Mouse (Mus musculus): ENCODE data around the gene P2rx2. TPM values are rescaled to one million over a fixed set of nuclear protein-coding genes. Genes with fewer than 3 reads are reported as not detected.

The P2rx2 gene
- polyA plus RNA-seq, 1 experiment from 2014 or later = 1.8 TPM

GRCm38 (mm10) chr5:110379086-110379485 lies 36.1 kb upstream of the P2rx2 start:
- Histone ChIP-seq H3K36me3 (ENCODE audit: control insufficient read depth, insufficient read depth, low read length) (peaks cover 15% of the 10 kb centered on the region), H3K9ac (replicated peaks; ENCODE audit: low read depth, low read length) (no peak overlapping the region), H3K4me2 (replicated peaks; ENCODE audit: low read depth, low read length) (no peak overlapping the region), H3K27me3 (ENCODE audit: control insufficient read depth, insufficient read depth, low read length) (no peaks in the 10 kb centered on the region), H3K4me1 (ENCODE audit: control insufficient read depth, insufficient read depth, low read length) (no peaks in the 10 kb centered on the region), H3K27ac (ENCODE audit: low read length) (no peak overlapping the region), H3K9me3 (ENCODE audit: control insufficient read depth, low read depth, low read length) (no peaks in the 10 kb centered on the region), H3K4me3 (ENCODE audit: low read depth, low read length) (no peak overlapping the region)
- no peak for ATAC-seq (ENCODE audit: insufficient number of reproducible peaks, insufficient read depth, low FRiP score, low read depth)
- WGBS = 90% methylated on average over 14 of the region's 15 CpGs

GRCm38 (mm10) chr5:110378181-110378583 lies 35.2 kb upstream of the P2rx2 start:
- 41% methylated on average over 20 of the region's 20 CpGs for WGBS
- no peak overlapping the region for H3K9ac ChIP-seq (replicated peaks; ENCODE audit: low read depth, low read length)
- no peak overlapping the region for H3K4me2 ChIP-seq (replicated peaks; ENCODE audit: low read depth, low read length)
- H3K4me1 ChIP-seq (ENCODE audit: control insufficient read depth, insufficient read depth, low read length) = no peaks in the 10 kb centered on the region
- H3K9me3 ChIP-seq (ENCODE audit: control insufficient read depth, low read depth, low read length) = no peaks in the 10 kb centered on the region
- H3K27me3 ChIP-seq (ENCODE audit: control insufficient read depth, insufficient read depth, low read length) = no peaks in the 10 kb centered on the region
- peaks cover 18% of the 10 kb centered on the region for H3K36me3 ChIP-seq (ENCODE audit: control insufficient read depth, insufficient read depth, low read length)
- no peak overlapping the region for H3K4me3 ChIP-seq (ENCODE audit: low read depth, low read length)
- ATAC-seq (ENCODE audit: insufficient number of reproducible peaks, insufficient read depth, low FRiP score, low read depth) = no peak
- no peak overlapping the region for H3K27ac ChIP-seq (ENCODE audit: low read length)

- ATAC-seq (ENCODE audit: insufficient number of reproducible peaks, insufficient read depth, low FRiP score, low read depth) = no peak
These were observed 33.9 kb upstream of the P2rx2 start for GRCm38 (mm10) chr5:110376802-110377433.

DNA sequence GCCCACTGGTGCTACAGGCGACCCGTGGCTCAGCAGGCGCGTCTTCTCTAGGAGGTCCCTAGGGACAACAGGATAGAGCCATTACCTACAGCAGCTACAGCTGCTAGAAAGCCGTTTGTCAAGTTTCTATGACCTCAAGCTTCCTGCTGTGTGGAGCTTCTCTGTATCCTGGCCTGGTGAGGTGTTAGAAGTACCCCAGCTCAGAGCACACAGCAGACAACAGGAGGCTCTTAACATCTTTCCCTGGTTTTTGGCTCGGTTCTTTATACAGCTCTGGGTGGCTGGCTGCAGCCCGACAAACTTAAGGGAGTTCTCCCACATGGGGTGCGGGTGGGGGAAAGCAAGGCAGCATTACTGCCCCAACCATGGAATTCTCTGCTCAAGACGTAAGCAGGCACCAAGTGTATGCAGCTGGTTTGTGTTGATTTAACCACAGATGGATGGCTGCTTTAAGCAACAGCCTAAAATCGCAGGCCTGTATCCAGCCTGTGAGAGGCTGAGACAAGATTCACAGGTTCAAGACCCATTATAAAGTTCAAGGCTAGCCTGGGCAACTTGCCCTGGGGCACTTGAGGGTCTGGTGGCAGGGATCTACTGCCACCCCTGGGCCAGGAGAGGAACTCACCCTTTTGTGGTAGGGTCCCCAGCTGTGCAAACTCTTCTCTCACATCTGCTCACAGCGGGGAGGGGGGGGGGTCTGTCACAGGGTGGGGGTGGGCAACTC lies 21.0 kb upstream of the P2rx2 start:
- peak; percentile 14; the same call in 1 of the 2 replicates for ATAC-seq (ENCODE audit: insufficient number of reproducible peaks, insufficient read depth, low FRiP score, low read depth)
- Histone ChIP-seq H3K27ac (ENCODE audit: low read length) (peak overlapping the region; percentile 48; the same call in 1 of the 2 replicates), H3K4me2 (replicated peaks; ENCODE audit: low read depth, low read length) (peak overlapping the region; percentile 88), H3K9ac (replicated peaks; ENCODE audit: low read depth, low read length) (peak overlapping the region; percentile 50; the same call in 1 of the 2 replicates), H3K4me3 (ENCODE audit: low read depth, low read length) (peak overlapping the region; percentile 46), H3K4me1 (ENCODE audit: control insufficient read depth, insufficient read depth, low read length) (peaks cover 4% of the 10 kb centered on the region; the same call in 1 of the 2 replicates), H3K27me3 (ENCODE audit: control insufficient read depth, insufficient read depth, low read length) (no peaks in the 10 kb centered on the region), H3K9me3 (ENCODE audit: control insufficient read depth, low read depth, low read length) (no peaks in the 10 kb centered on the region), H3K36me3 (ENCODE audit: control insufficient read depth, insufficient read depth, low read length) (no peaks in the 10 kb centered on the region; the same call in none of the 2 replicates)
- WGBS = 43% methylated on average over 11 of the region's 11 CpGs

More at GRCm38 (mm10) chr5:110376802-110377433, 33.9 kb upstream of the P2rx2 start:
- Histone ChIP-seq H3K4me1 (ENCODE audit: control insufficient read depth, insufficient read depth, low read length) (no peaks in the 10 kb centered on the region), H3K9me3 (ENCODE audit: control insufficient read depth, low read depth, low read length) (no peaks in the 10 kb centered on the region), H3K4me2 (replicated peaks; ENCODE audit: low read depth, low read length) (no peak overlapping the region), H3K4me3 (ENCODE audit: low read depth, low read length) (no peak overlapping the region), H3K9ac (replicated peaks; ENCODE audit: low read depth, low read length) (no peak overlapping the region), H3K27me3 (ENCODE audit: control insufficient read depth, insufficient read depth, low read length) (no peaks in the 10 kb centered on the region), H3K36me3 (ENCODE audit: control insufficient read depth, insufficient read depth, low read length) (peaks cover 18% of the 10 kb centered on the region), H3K27ac (ENCODE audit: low read length) (no peak overlapping the region)
- WGBS = 54% methylated on average over 8 of the region's 8 CpGs

DNA sequence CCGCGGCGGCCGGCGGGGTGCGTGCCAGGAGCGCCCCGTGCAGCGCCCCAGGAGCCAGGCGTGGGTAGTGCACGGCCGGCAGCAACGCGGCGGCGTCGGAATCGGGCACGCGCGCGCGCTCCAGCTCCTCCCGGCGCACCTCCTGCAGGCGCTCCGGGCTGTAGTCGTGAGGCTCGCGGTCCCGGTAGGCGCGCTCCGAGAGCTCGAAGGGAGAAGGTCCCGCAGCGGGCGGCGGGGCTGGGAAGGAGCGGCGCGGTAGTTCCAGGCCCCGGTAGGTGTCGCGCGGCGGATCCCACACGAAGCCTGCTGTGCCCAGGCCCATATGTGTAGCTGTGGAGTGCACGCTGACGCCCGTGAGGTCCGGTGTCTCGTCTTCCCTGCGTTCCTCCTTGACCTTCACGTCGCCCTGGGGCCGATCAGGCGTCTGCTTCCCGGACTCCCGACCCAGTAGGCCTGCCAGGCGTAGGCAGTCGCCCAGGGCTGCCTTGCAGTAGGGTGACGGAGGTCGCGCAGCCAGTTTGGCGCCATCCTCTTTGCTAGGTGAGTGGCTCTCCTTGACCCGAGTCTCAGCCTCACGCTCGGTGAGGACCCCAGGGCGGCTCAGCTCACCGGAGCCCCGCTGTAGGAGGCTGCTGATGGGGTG lies 20.3 kb upstream of the P2rx2 start:
- H3K9ac ChIP-seq (replicated peaks; ENCODE audit: low read depth, low read length) = peak overlapping the region; percentile 50
- ATAC-seq (ENCODE audit: insufficient number of reproducible peaks, insufficient read depth, low FRiP score, low read depth) = peak; percentile 81
- no peaks in the 10 kb centered on the region; the same call in 1 of the 2 replicates for H3K36me3 ChIP-seq (ENCODE audit: control insufficient read depth, insufficient read depth, low read length)
- WGBS = 3% methylated on average over 72 of the region's 72 CpGs
- H3K4me1 ChIP-seq (ENCODE audit: control insufficient read depth, insufficient read depth, low read length) = peaks cover 4% of the 10 kb centered on the region; the same call in 1 of the 2 replicates
- peak overlapping the region; percentile 46 for H3K4me3 ChIP-seq (ENCODE audit: low read depth, low read length)
- H3K4me2 ChIP-seq (replicated peaks; ENCODE audit: low read depth, low read length) = peak overlapping the region; percentile 88
- no peaks in the 10 kb centered on the region for H3K27me3 ChIP-seq (ENCODE audit: control insufficient read depth, insufficient read depth, low read length)
- peak overlapping the region; percentile 48; the same call in 1 of the 2 replicates for H3K27ac ChIP-seq (ENCODE audit: low read length)
- H3K9me3 ChIP-seq (ENCODE audit: control insufficient read depth, low read depth, low read length) = no peaks in the 10 kb centered on the region

DNA sequence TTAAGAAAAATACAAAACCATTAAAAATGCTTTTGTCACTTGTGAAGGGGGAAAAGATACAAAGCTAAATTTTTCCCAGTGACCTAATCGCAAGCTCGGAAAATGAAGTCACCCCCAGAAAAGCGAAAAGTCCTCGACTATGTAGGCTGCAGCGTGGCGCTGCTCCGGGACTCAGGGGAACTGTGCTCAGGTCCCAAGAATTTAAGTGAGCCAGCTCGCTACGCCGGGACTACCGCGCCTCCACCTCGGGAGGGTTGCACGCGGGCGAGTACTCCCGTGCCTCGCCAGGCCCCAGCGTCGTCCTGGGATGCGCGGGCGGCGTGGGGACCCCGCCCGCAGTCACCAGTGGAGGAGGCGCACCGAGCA lies 19.8 kb upstream of the P2rx2 start:
- H3K9ac ChIP-seq (replicated peaks; ENCODE audit: low read depth, low read length) = peak overlapping the region; percentile 50; the same call in 1 of the 2 replicates

DNA sequence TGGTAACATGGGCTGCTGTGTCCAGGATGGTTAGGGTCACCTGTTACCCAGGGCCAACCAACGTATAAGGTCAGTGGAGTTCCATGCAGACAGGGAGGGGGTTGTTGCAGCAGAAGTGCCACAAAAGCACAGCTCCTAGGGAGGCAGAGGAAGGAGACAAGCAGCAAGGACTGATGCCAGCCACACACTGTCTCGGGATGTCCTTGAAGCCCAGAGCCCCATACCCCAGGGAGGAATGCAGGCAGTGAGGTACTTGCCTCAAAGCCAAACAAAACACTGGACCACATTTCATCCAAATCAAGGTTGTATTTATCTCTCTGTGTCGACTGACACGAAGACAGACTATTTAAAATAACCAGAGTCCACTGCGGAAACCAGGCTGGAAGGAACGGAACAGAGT lies 18.5 kb upstream of the P2rx2 start:
- Histone ChIP-seq H3K36me3 (ENCODE audit: control insufficient read depth, insufficient read depth, low read length) (no peaks in the 10 kb centered on the region), H3K4me2 (replicated peaks; ENCODE audit: low read depth, low read length) (no peak overlapping the region), H3K4me3 (ENCODE audit: low read depth, low read length) (no peak overlapping the region), H3K27me3 (ENCODE audit: control insufficient read depth, insufficient read depth, low read length) (no peaks in the 10 kb centered on the region), H3K9ac (replicated peaks; ENCODE audit: low read depth, low read length) (no peak overlapping the region), H3K4me1 (ENCODE audit: control insufficient read depth, insufficient read depth, low read length) (peaks cover 4% of the 10 kb centered on the region; the same call in 1 of the 2 replicates), H3K27ac (ENCODE audit: low read length) (no peak overlapping the region), H3K9me3 (ENCODE audit: control insufficient read depth, low read depth, low read length) (no peaks in the 10 kb centered on the region)
- 81% methylated on average over 6 of the region's 6 CpGs for WGBS
- ATAC-seq (ENCODE audit: insufficient number of reproducible peaks, insufficient read depth, low FRiP score, low read depth) = no peak

More for the DNA sequence above, 19.8 kb upstream of the P2rx2 start:
- Histone ChIP-seq H3K27me3 (ENCODE audit: control insufficient read depth, insufficient read depth, low read length) (no peaks in the 10 kb centered on the region), H3K4me2 (replicated peaks; ENCODE audit: low read depth, low read length) (peak overlapping the region; percentile 88), H3K27ac (ENCODE audit: low read length) (peak overlapping the region; percentile 48; the same call in 1 of the 2 replicates), H3K4me1 (ENCODE audit: control insufficient read depth, insufficient read depth, low read length) (peaks cover 4% of the 10 kb centered on the region; the same call in 1 of the 2 replicates), H3K9me3 (ENCODE audit: control insufficient read depth, low read depth, low read length) (no peaks in the 10 kb centered on the region), H3K36me3 (ENCODE audit: control insufficient read depth, insufficient read depth, low read length) (no peaks in the 10 kb centered on the region; the same call in 1 of the 2 replicates), H3K4me3 (ENCODE audit: low read depth, low read length) (peak overlapping the region; percentile 46)
- ATAC-seq (ENCODE audit: insufficient number of reproducible peaks, insufficient read depth, low FRiP score, low read depth) = 0 out of 2 replicates have a peak, but pooled peaks have one; percentile 34
- 3% methylated on average over 28 of the region's 28 CpGs for WGBS

DNA sequence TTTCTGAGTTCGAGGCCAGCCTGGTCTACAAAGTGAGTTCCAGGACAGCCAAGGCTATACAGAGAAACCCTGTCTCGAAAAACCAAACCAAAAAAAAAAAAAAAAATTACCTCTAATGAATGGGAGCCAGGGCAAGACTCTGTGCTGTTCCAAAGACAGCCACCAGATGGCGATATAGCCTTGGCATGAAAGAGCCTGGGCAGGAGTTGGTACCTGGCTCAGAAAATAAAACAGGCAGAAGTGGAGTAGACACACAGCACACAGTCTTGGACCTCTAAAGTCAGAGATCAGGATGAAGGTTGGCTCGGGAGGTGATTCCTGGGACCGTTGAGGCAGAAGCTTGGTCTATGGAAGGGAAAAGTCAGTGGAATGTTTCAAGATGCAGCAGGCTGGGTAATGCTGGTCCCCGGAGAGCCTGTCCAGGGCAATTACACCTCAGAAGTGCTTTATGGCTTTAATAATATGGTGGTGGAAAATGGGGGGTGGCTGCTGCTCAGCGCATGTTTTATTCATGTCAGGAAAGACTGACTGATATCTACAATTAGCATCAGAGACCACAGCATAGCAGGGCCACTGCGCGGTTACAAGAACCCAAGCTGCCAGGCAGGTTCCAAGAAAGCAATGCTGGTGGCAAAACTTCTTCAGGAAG lies 14.6 kb upstream of the P2rx2 start:
- no peaks in the 10 kb centered on the region for H3K27me3 ChIP-seq (ENCODE audit: control insufficient read depth, insufficient read depth, low read length)
- H3K4me3 ChIP-seq (ENCODE audit: low read depth, low read length) = no peak overlapping the region
- H3K27ac ChIP-seq (ENCODE audit: low read length) = no peak overlapping the region
- 48% methylated on average over 8 of the region's 9 CpGs for WGBS
- no peak overlapping the region for H3K9ac ChIP-seq (replicated peaks; ENCODE audit: low read depth, low read length)
- H3K9me3 ChIP-seq (ENCODE audit: control insufficient read depth, low read depth, low read length) = no peaks in the 10 kb centered on the region
- H3K4me2 ChIP-seq (replicated peaks; ENCODE audit: low read depth, low read length) = no peak overlapping the region
- H3K36me3 ChIP-seq (ENCODE audit: control insufficient read depth, insufficient read depth, low read length) = no peaks in the 10 kb centered on the region
- ATAC-seq (ENCODE audit: insufficient number of reproducible peaks, insufficient read depth, low FRiP score, low read depth) = no peak
- no peaks in the 10 kb centered on the region for H3K4me1 ChIP-seq (ENCODE audit: control insufficient read depth, insufficient read depth, low read length)

Measured in stomach, embryonic 14.5 days (tissue).